ENCODE assay signal across 8 mouse cellular contexts in genomic region chr10:85916498-85917309, GRCm38 (mm10). TPM values are rescaled to one million over a fixed set of nuclear protein-coding genes. Genes with fewer than 3 reads are reported as not detected.
DNase-seq lines count a peak whose midpoint lies in the region; ATAC-seq and TF ChIP-seq lines count a peak whose summit lies in the region.

Gene Prdm4 (minus strand): TSS chr10:85917142.

- intact Hi-C loops in heart, postnatal 25 days (cut with DNase I), result loop anchor here (5.0 kb wide), 2 partner anchors 41 to 44 kb away; partner anchors contain the start of gene Rtcb

- TF ChIP-seq CTCF in lung, adult 2 months (IDR thresholded peaks at IDR 0.05; ENCODE audit: insufficient read depth, low read length), result no peak

- peak within 1 kb of the TSS; percentile 92 for H3K9ac ChIP-seq in ES-E14 (ENCODE audit: insufficient read depth, low read depth, low read length, poor library complexity, severe bottlenecking)
- H3K9ac ChIP-seq in forebrain, embryonic 15.5 days (replicated peaks), result peak within 1 kb of the TSS; percentile 83

- in situ Hi-C loops in ES-E14 (cut with MboI; ENCODE audit: low sequenced_read_pairs in 2 of 2, unreplicated experiment in 2 of 2), result loop anchor here in 1 of 2 experiments (25.0 kb wide), 1 partner anchor 771 kb away; no protein-coding TSS in a partner anchor

- peak within 1 kb of the TSS; percentile 72 for H3K4me2 ChIP-seq in forebrain, embryonic 15.5 days (replicated peaks)

- H3K4me1 ChIP-seq in ES-E14 (ENCODE audit: control insufficient read depth in 2 of 2, insufficient read depth in 2 of 2, low read length in 2 of 2, poor library complexity in 1 of 2), result peaks cover 3 to 5% of the 10 kb centered on the region in 2 experiments
- peaks cover 19% of the 10 kb centered on the region for H3K4me1 ChIP-seq in forebrain, embryonic 15.5 days
- peaks cover 5% of the 10 kb centered on the region; the same call in 1 of the 2 replicates for H3K4me1 ChIP-seq in lung, adult 2 months (ENCODE audit: control insufficient read depth, insufficient read depth, low read length)

- H3K4me3 ChIP-seq in ES-E14 (ENCODE audit: insufficient read depth in 1 of 2, low read depth in 1 of 2, low read length in 2 of 2, poor library complexity in 1 of 2, severe bottlenecking in 1 of 2), result peak within 1 kb of the TSS; percentile 74 to 96
- H3K4me3 ChIP-seq in forebrain, embryonic 15.5 days, result peak within 1 kb of the TSS; percentile 63
- H3K4me3 ChIP-seq in lung, adult 2 months (replicated peaks; ENCODE audit: extremely low read depth, low read depth, low read length), result peak within 1 kb of the TSS; percentile 89

- no peaks in the 10 kb centered on the region for H3K27me3 ChIP-seq in forebrain, embryonic 15.5 days

- H3K36me3 ChIP-seq in ES-E14 (ENCODE audit: control insufficient read depth, insufficient read depth, low read length, poor library complexity, severe bottlenecking), result peaks cover 20% of the 10 kb centered on the region
- peaks cover 25% of the 10 kb centered on the region for H3K36me3 ChIP-seq in forebrain, embryonic 15.5 days

- under 1% methylated on average over 63 of the region's 90 CpGs for WGBS in forebrain, embryonic 15.5 days
- WGBS in lung, adult 2 months, result under 1% methylated on average over 90 of the region's 90 CpGs

- H3K27ac ChIP-seq in ES-E14 (ENCODE audit: insufficient read depth, low read depth, low read length, poor library complexity, severe bottlenecking), result peak within 1 kb of the TSS; percentile 79
- peak within 1 kb of the TSS; percentile 87 for H3K27ac ChIP-seq in forebrain, embryonic 15.5 days (replicated peaks)

- H3K9me3 ChIP-seq in ES-E14 (ENCODE audit: control insufficient read depth, insufficient read depth, low read depth, low read length), result no peaks in the 10 kb centered on the region
- no peaks in the 10 kb centered on the region for H3K9me3 ChIP-seq in forebrain, embryonic 15.5 days

- peak; percentile 98 for DNase-seq in ES-E14 (ENCODE audit: low read depth, low spot score)
- DNase-seq in cerebellum, adult 11-12 months, result peak; percentile 97
- peak; percentile 96 for DNase-seq in heart, postnatal 25 days (ENCODE audit: low spot score)
- DNase-seq in layer of hippocampus, adult 18-20 months (ENCODE audit: low spot score in 2 of 2), result peak; percentile 96 to 98
- peak; percentile 92 for DNase-seq in lung, adult 2 months
- DNase-seq in thymus, adult 18-20 months, result peak; percentile 94 to 97

- ATAC-seq in forebrain, embryonic 15.5 days (replicated peaks), result peak; percentile 99
- peak; percentile 99 for ATAC-seq in neutrophil, adult 5-6 weeks (ENCODE audit: extremely low read depth, insufficient number of reproducible peaks, low FRiP score, poor library complexity, severe bottlenecking)

- TF ChIP-seq POLR2A in lung, adult 2 months (IDR thresholded peaks at IDR 0.05; ENCODE audit: borderline replicate concordance, extremely low read depth, low read depth, low read length), result no peak

TF ChIP-seq in ES-E14, 5 proteins besides CTCF, POLR2A, EP300 and RAD21:
- TF ChIP-seq ZNF384 (IDR thresholded peaks at IDR 0.05; ENCODE audit: low read depth, low read length) (no peak), CHD2 (IDR thresholded peaks at IDR 0.05; ENCODE audit: low read depth, low read length) (no peak), ZC3H11A (IDR thresholded peaks at IDR 0.05; ENCODE audit: borderline replicate concordance, low read depth, low read length) (no peak), MAFK (IDR thresholded peaks at IDR 0.05; ENCODE audit: insufficient read depth, low read depth, low read length) (no peak), HCFC1 (IDR thresholded peaks at IDR 0.05; ENCODE audit: borderline replicate concordance, insufficient read depth, low read length) (peak; percentile 68)
TF ChIP-seq in ES-E14: peak in this region for 1.

RNA-seq across cellular contexts. Expression of gene Prdm4, which starts in this region (rescaled TPM):
- 35.6 and 36.2 TPM in 2 replicates for total RNA-seq in ES-E14 (2012; rRNA removed)
- polyA plus RNA-seq in forebrain, embryonic 15.5 days (2015; fragmentation: Nextera tagmentation; extraction: Ambion mirVana), result 20.5 and 21.8 TPM in 2 replicates
- total RNA-seq in heart, postnatal 25 days (2021), result 10 to 100 TPM; 10.6 to 13.8 TPM
- 10 to 100 TPM; 27.1 to 28.0 TPM for total RNA-seq in layer of hippocampus, adult 18-20 months (2021)
- polyA plus RNA-seq in lung, adult 2 months (2012; rRNA removed), result 20.9 and 22.0 TPM in 2 replicates
- total RNA-seq in neutrophil, adult 5-6 weeks (2017), result 36.5 and 50.2 TPM in 2 replicates

Comparison
In these comparisons a context has a peak if more than half of its experiments do, and no peak if none do; other contexts are left out.
1. Peak in every context shown above with its lines: DNase-seq, ATAC-seq, H3K4me3 ChIP-seq and H3K27ac ChIP-seq.